Mouse (Mus musculus): Measurements from ENCODE around the gene Kmt2a.

Kmt2a gene

GRCm38 (mm10) chr9:44879694-44880271 lies 1.3 kb downstream of the Kmt2a start:
- no peak for DNase-seq (ENCODE audit: low read depth)

GRCm38 (mm10) chr9:44878776-44879500 lies 2.2 kb downstream of the Kmt2a start:
- peak; percentile 62 for DNase-seq (ENCODE audit: low read depth)

- DNase-seq (ENCODE audit: low read depth): no peak
These were observed 3.4 kb downstream of the Kmt2a start for GRCm38 (mm10) chr9:44877686-44878085.

- DNase-seq (ENCODE audit: low read depth): no peak
These were observed 5.6 kb downstream of the Kmt2a start for GRCm38 (mm10) chr9:44875476-44875875.

- DNase-seq (ENCODE audit: low read depth): no peak
These were observed 6.9 kb downstream of the Kmt2a start for GRCm38 (mm10) chr9:44874198-44874597.

- DNase-seq (ENCODE audit: low read depth): peak; percentile 46
These were observed 7.4 kb downstream of the Kmt2a start for GRCm38 (mm10) chr9:44873665-44874064.

GRCm38 (mm10) chr9:44868336-44869094 lies 12.6 kb downstream of the Kmt2a start:
- peak; percentile 54 for DNase-seq (ENCODE audit: low read depth)

GRCm38 (mm10) chr9:44867664-44868063 lies 13.4 kb downstream of the Kmt2a start:
- no peak for DNase-seq (ENCODE audit: low read depth)

- DNase-seq (ENCODE audit: low read depth): peak; percentile 29
These were observed 14.4 kb downstream of the Kmt2a start for GRCm38 (mm10) chr9:44866501-44867240.

GRCm38 (mm10) chr9:44861121-44861520 lies 20.0 kb downstream of the Kmt2a start:
- DNase-seq (ENCODE audit: low read depth): no peak

- DNase-seq (ENCODE audit: low read depth): no peak
These were observed 22.4 kb downstream of the Kmt2a start for GRCm38 (mm10) chr9:44858657-44859056.

- no peak for DNase-seq (ENCODE audit: low read depth)
These were observed 23.6 kb downstream of the Kmt2a start for GRCm38 (mm10) chr9:44857405-44857992.

- no peak for DNase-seq (ENCODE audit: low read depth)
These were observed 25.9 kb downstream of the Kmt2a start for GRCm38 (mm10) chr9:44855153-44855552.

- DNase-seq (ENCODE audit: low read depth): no peak
These were observed 33.6 kb downstream of the Kmt2a start for GRCm38 (mm10) chr9:44847446-44847845.

GRCm38 (mm10) chr9:44841241-44841640 lies 39.9 kb downstream of the Kmt2a start:
- peak; percentile 76 for DNase-seq (ENCODE audit: low read depth)

- DNase-seq (ENCODE audit: low read depth): peak; percentile 88
These were observed 44.7 kb downstream of the Kmt2a start for GRCm38 (mm10) chr9:44836439-44836838.

- no peak for DNase-seq (ENCODE audit: low read depth)
These were observed 48.7 kb downstream of the Kmt2a start for GRCm38 (mm10) chr9:44832356-44832755.

GRCm38 (mm10) chr9:44830506-44830905 lies 50.6 kb downstream of the Kmt2a start:
- DNase-seq (ENCODE audit: low read depth): no peak

GRCm38 (mm10) chr9:44828944-44829343 lies 52.2 kb downstream of the Kmt2a start:
- DNase-seq (ENCODE audit: low read depth): no peak

- no peak for DNase-seq (ENCODE audit: low read depth)
These were observed 54.4 kb downstream of the Kmt2a start for GRCm38 (mm10) chr9:44826660-44827059.

GRCm38 (mm10) chr9:44819920-44820827 lies 60.9 kb downstream of the Kmt2a start:
- no peak for DNase-seq (ENCODE audit: low read depth)
